Comparison of ENCODE assay signal across 12 mouse cellular contexts in the genomic region with DNA sequence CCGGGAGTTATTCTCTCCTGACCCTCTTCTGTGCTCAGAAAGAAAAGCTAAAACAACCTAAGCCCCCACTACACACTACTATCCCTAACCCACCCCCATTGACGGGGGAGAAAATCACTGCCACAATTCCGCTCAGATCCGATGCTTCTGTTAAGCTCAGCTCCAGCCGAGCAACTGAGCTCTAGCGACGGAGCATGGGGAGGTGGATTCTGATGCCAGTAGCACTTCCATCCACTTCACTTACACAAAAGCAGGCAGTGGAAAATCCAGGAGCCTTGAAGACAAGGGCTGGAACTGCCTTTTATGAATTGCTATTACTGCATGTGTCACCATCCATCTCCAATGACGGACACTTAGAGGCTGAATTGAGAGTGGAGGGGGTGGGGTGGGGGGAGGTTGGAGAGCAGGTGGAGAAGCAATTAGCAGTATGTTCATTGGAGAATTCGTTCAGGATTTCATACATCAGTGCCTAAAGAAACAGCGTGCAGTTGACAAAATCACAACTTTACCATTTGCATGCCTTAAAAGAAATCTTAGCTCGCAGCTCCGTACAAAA. TPM values are rescaled to one million over a fixed set of nuclear protein-coding genes. Genes with fewer than 3 reads are reported as not detected.
A peak's percentile ranks its signal among the peaks of the same experiment; 100 is the strongest.
DNase-seq lines count a peak whose midpoint lies in the region; ATAC-seq and TF ChIP-seq lines count a peak whose summit lies in the region.
"Had no signal": no experiment of that assay in that cellular context is flagged by ENCODE, and none has a peak within 500 bp of the region (broad histone marks: within the 10 kb centered on the region; RNA-seq: fewer than 3 reads in every experiment).

No protein-coding gene starts in this region.

- H3K4me2 ChIP-seq in embryonic facial prominence, embryonic 14.5 days (ENCODE audit: low read depth, low read length): no peak overlapping the region
- H3K4me2 ChIP-seq in hindbrain, postnatal 0 days (ENCODE audit: low read depth, low read length): peak overlapping the region; percentile 49
- H3K4me2 ChIP-seq in neural tube, embryonic 13.5 days: peak overlapping the region; percentile 46
- H3K4me2 ChIP-seq: liver, embryonic 13.5 days had no signal

- TF ChIP-seq CTCF in hindbrain, postnatal 0 days (IDR thresholded peaks at IDR 0.05; ENCODE audit: low read depth): no peak

- peak; percentile 75; the same call in 1 of the 2 replicates for ATAC-seq in cerebellum, adult (ENCODE audit: insufficient number of reproducible peaks, low FRiP score, low TSS enrichment)
- no peak for ATAC-seq in embryonic facial prominence, embryonic 14.5 days (ENCODE audit: low read depth)
- ATAC-seq in hindbrain, postnatal 0 days: peak; percentile 62
- ATAC-seq in neural tube, embryonic 13.5 days (ENCODE audit: low read depth): peak; percentile 69
- ATAC-seq: Patski had no signal

- no peak overlapping the region for H3K4me3 ChIP-seq in embryonic facial prominence, embryonic 14.5 days (ENCODE audit: low read depth, low read length)
- peak overlapping the region; percentile 31 for H3K4me3 ChIP-seq in hindbrain, postnatal 0 days (ENCODE audit: low read length)
- peak overlapping the region; percentile 25 for H3K4me3 ChIP-seq in neural tube, embryonic 13.5 days
- H3K4me3 ChIP-seq: liver, embryonic 13.5 days had no signal

- H3K27me3 ChIP-seq in embryonic facial prominence, embryonic 14.5 days (replicated peaks; ENCODE audit: control insufficient read depth, insufficient read depth, low read length): no peaks in the 10 kb centered on the region
- H3K27me3 ChIP-seq in hindbrain, postnatal 0 days (ENCODE audit: insufficient read depth, low read length): no peaks in the 10 kb centered on the region
- H3K27me3 ChIP-seq in neural tube, embryonic 13.5 days: no peaks in the 10 kb centered on the region
- H3K27me3 ChIP-seq: liver, embryonic 13.5 days had no signal

- no peak overlapping the region for H3K9ac ChIP-seq in embryonic facial prominence, embryonic 14.5 days (ENCODE audit: low read depth, low read length)
- no peak overlapping the region for H3K9ac ChIP-seq in hindbrain, postnatal 0 days (replicated peaks; ENCODE audit: low read length)
- H3K9ac ChIP-seq in neural tube, embryonic 13.5 days: 0 out of 2 replicates have a peak overlapping the region, but pooled peaks have one; percentile 41
- H3K9ac ChIP-seq: liver, embryonic 13.5 days had no signal

- H3K9me3 ChIP-seq in embryonic facial prominence, embryonic 14.5 days (ENCODE audit: control insufficient read depth, low read length): no peaks in the 10 kb centered on the region
- no peaks in the 10 kb centered on the region for H3K9me3 ChIP-seq in hindbrain, postnatal 0 days (ENCODE audit: low read length)
- no peaks in the 10 kb centered on the region for H3K9me3 ChIP-seq in neural tube, embryonic 13.5 days
- H3K9me3 ChIP-seq: liver, embryonic 13.5 days had no signal

- H3K36me3 ChIP-seq in embryonic facial prominence, embryonic 14.5 days (ENCODE audit: control insufficient read depth, insufficient read depth, low read length): no peaks in the 10 kb centered on the region
- no peaks in the 10 kb centered on the region for H3K36me3 ChIP-seq in hindbrain, postnatal 0 days (ENCODE audit: insufficient read depth, low read length)
- no peaks in the 10 kb centered on the region for H3K36me3 ChIP-seq in neural tube, embryonic 13.5 days
- H3K36me3 ChIP-seq: liver, embryonic 13.5 days had no signal

- 65% methylated on average over 12 of the region's 12 CpGs for WGBS in embryonic facial prominence, embryonic 14.5 days
- WGBS in hindbrain, postnatal 0 days: 51% methylated on average over 12 of the region's 12 CpGs
- WGBS in neural tube, embryonic 13.5 days: 31% methylated on average over 12 of the region's 12 CpGs

- H3K27ac ChIP-seq in embryonic facial prominence, embryonic 14.5 days (replicated peaks; ENCODE audit: low read depth, low read length): no peak overlapping the region
- no peak overlapping the region for H3K27ac ChIP-seq in hindbrain, postnatal 0 days
- peak overlapping the region; percentile 46; the same call in 1 of the 2 replicates for H3K27ac ChIP-seq in neural tube, embryonic 13.5 days (replicated peaks)
- H3K27ac ChIP-seq: liver, embryonic 13.5 days had no signal

- DNase-seq in cerebellum, postnatal 4 days (ENCODE audit: low spot score in 2 of 2): no peak
- DNase-seq in embryonic facial prominence, embryonic 14.5 days (ENCODE audit: low spot score): peak; percentile 1
- peak; percentile 34 for DNase-seq in hindbrain, postnatal 0 days (ENCODE audit: low spot score)
- no peak for DNase-seq in spleen, postnatal 10 days (ENCODE audit: low spot score in 2 of 2)
- no peak for DNase-seq in kidney, postnatal 4 days
- DNase-seq in B cell, adult 2 months: no peak
- DNase-seq: kidney, adult 2 months; liver, embryonic 13.5 days; thymus, adult 18-20 months had no signal

- H3K4me1 ChIP-seq in embryonic facial prominence, embryonic 14.5 days (ENCODE audit: control insufficient read depth, insufficient read depth, low read length): no peaks in the 10 kb centered on the region
- no peaks in the 10 kb centered on the region for H3K4me1 ChIP-seq in hindbrain, postnatal 0 days (ENCODE audit: insufficient read depth, low read length)
- 0 out of 2 replicates have a peak, but pooled peaks cover 3% of the 10 kb centered on the region for H3K4me1 ChIP-seq in neural tube, embryonic 13.5 days (replicated peaks)
- H3K4me1 ChIP-seq: liver, embryonic 13.5 days had no signal

RNA-seq across cellular contexts. Expression of a gene that starts 14.5 kb away (rescaled TPM):
- polyA plus RNA-seq in embryonic facial prominence, embryonic 14.5 days (2014; fragmentation: Nextera tagmentation; extraction: Ambion mirVana): 7.0 and 8.4 TPM in 2 replicates
- 6.6 and 8.1 TPM in 2 replicates for total RNA-seq in hindbrain, postnatal 0 days (2014; rRNA removed)
- 6.5 and 8.7 TPM in 2 replicates for polyA plus RNA-seq in hindbrain, postnatal 0 days (2015; fragmentation: Nextera tagmentation; extraction: Ambion mirVana)
- 8.1 and 9.6 TPM in 2 replicates for polyA plus RNA-seq in neural tube, embryonic 13.5 days (2015; fragmentation: Nextera tagmentation; extraction: Ambion mirVana)

Comparison
In these comparisons a context has a peak if more than half of its experiments do, and no peak if none do; other contexts are left out.
1. DNase-seq: peak in embryonic facial prominence, embryonic 14.5 days (single experiment) and hindbrain, postnatal 0 days (single experiment); none in cerebellum, postnatal 4 days (0 of 2), spleen, postnatal 10 days (0 of 2), kidney, postnatal 4 days (0 of 2) and B cell, adult 2 months (0 of 2).